Mouse (Mus musculus): ENCODE data around the gene Krt77. TPM values are rescaled to one million over a fixed set of nuclear protein-coding genes. Genes with fewer than 3 reads are reported as not detected.

Krt77 gene
- 1.3 and 31.1 TPM in 2 replicates for polyA plus RNA-seq (2012; rRNA removed; ENCODE audit: low replicate concordance)

GRCm38 (mm10) chr15:101869431-101869830 lies at the start of gene Krt77:
Gene Krt77, minus strand, starts transcription at chr15:101869705.

DNA sequence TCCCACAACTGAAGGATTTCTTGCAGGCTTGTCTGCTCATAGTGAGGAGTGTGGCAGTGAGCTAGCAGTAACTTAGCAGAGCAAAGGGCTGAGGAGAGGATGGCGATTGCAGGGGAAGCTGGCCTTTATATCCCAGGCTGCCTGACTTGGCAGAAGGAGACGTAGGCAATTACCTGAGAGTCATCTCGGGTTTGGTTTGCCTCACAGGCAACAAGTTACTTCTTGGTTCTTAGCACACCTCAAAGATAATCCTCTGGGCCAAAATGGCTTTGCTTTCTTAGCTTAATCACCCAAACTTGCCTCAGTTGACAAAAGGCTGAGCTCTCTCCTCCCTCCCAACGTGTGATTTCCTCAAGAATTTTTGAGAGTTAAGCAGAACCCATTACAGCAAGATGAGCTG lies 23.3 kb upstream of the Krt77 start, which contains the start of gene Krt76:
Gene Krt76, minus strand, starts transcription at position 101 of the 400 bp plus-strand sequence.

DNA sequence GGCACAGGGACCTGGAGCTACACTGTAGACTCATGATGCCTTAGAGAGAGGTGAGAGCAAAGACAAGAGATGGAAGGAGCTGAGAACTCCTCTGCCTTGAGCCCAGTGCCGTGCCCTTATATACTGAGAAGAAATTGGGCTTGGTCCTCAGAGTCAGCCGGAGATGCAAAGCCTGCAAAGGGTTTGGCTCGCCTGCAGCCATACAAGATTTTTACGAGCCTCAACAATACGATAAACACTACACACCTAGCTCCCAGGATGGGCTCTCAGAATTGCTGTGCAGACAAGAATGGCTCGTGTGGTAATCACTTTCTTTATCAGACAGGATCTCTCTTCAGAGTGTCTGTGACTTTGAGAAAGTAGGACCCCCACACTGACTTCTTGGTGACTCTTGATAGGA lies 18.8 kb downstream of the Krt77 start, which contains the start of gene Krt1:
Gene Krt1, minus strand, starts transcription at position 101 of the 400 bp plus-strand sequence.

GRCm38 (mm10) chr15:101817875-101818274 lies 51.6 kb downstream of the Krt77 start, which contains the start of gene Krt2:
Gene Krt2, minus strand, starts transcription at chr15:101818169.

Other genes starting within 250 kb of the Krt77 start
- not detected in 2 replicates for gene Gm5414, start 241.5 kb downstream of the Krt77 start, polyA plus RNA-seq (2012; rRNA removed; ENCODE audit: low replicate concordance)
- gene Gm5478, start 222.3 kb downstream of the Krt77 start, polyA plus RNA-seq (2012; rRNA removed; ENCODE audit: low replicate concordance), result not detected in 2 replicates
- gene Krt6b, start 189.4 kb downstream of the Krt77 start, polyA plus RNA-seq (2012; rRNA removed; ENCODE audit: low replicate concordance), result not detected in 2 replicates
- 0.92 and 5.4 TPM in 2 replicates for gene Krt6a, start 175.4 kb downstream of the Krt77 start, polyA plus RNA-seq (2012; rRNA removed; ENCODE audit: low replicate concordance)
- 44.7 and 80.1 TPM in 2 replicates for gene Krt5, start 156.8 kb downstream of the Krt77 start, polyA plus RNA-seq (2012; rRNA removed; ENCODE audit: low replicate concordance)
- gene Krt71, start 126.6 kb downstream of the Krt77 start, polyA plus RNA-seq (2012; rRNA removed; ENCODE audit: low replicate concordance), result 0.32 and 0.33 TPM in 2 replicates
- not detected in 2 replicates for gene Krt72, start 83.2 kb downstream of the Krt77 start, polyA plus RNA-seq (2012; rRNA removed; ENCODE audit: low replicate concordance)
- 0.09 TPM in 1 of 2 replicates, not detected in the other for gene Krt73, start 67.4 kb downstream of the Krt77 start, polyA plus RNA-seq (2012; rRNA removed; ENCODE audit: low replicate concordance)
- gene Krt2, start 51.5 kb downstream of the Krt77 start, polyA plus RNA-seq (2012; rRNA removed; ENCODE audit: low replicate concordance), result not detected in 2 replicates
- 0.33 and 7.3 TPM in 2 replicates for gene Krt1, start 18.9 kb downstream of the Krt77 start, polyA plus RNA-seq (2012; rRNA removed; ENCODE audit: low replicate concordance)
- not detected in 2 replicates for gene Krt76, start 23.2 kb upstream of the Krt77 start, polyA plus RNA-seq (2012; rRNA removed; ENCODE audit: low replicate concordance)
- 0.57 and 1.0 TPM in 2 replicates for gene Krt4, start 55.0 kb upstream of the Krt77 start, polyA plus RNA-seq (2012; rRNA removed; ENCODE audit: low replicate concordance)
- gene Krt79, start 70.6 kb upstream of the Krt77 start, polyA plus RNA-seq (2012; rRNA removed; ENCODE audit: low replicate concordance), result 0.96 and 18.1 TPM in 2 replicates
- gene Krt78, start 84.6 kb upstream of the Krt77 start, polyA plus RNA-seq (2012; rRNA removed; ENCODE audit: low replicate concordance), result 0.36 and 0.70 TPM in 2 replicates
- 190 and 281 TPM in 2 replicates for gene Krt8, start 134.8 kb upstream of the Krt77 start, polyA plus RNA-seq (2012; rRNA removed; ENCODE audit: low replicate concordance)
- gene Krt18, start 158.5 kb upstream of the Krt77 start, polyA plus RNA-seq (2012; rRNA removed; ENCODE audit: low replicate concordance), result 200 and 262 TPM in 2 replicates
- 45.8 and 64.3 TPM in 2 replicates for gene Eif4b, start 204.1 kb upstream of the Krt77 start, polyA plus RNA-seq (2012; rRNA removed; ENCODE audit: low replicate concordance)
- 109 and 137 TPM in 2 replicates for gene Tns2, start 230.7 kb upstream of the Krt77 start, polyA plus RNA-seq (2012; rRNA removed; ENCODE audit: low replicate concordance)